Mouse (Mus musculus): ENCODE measurements around the gene Sel1l3. TPM values are rescaled to one million over a fixed set of nuclear protein-coding genes. Genes with fewer than 3 reads are reported as not detected.
A peak's percentile ranks its signal among the peaks of the same experiment; 100 is the strongest.

The Sel1l3 gene
- polyA plus RNA-seq, 1 experiment from 2014 or later, result 1.5 TPM

DNA sequence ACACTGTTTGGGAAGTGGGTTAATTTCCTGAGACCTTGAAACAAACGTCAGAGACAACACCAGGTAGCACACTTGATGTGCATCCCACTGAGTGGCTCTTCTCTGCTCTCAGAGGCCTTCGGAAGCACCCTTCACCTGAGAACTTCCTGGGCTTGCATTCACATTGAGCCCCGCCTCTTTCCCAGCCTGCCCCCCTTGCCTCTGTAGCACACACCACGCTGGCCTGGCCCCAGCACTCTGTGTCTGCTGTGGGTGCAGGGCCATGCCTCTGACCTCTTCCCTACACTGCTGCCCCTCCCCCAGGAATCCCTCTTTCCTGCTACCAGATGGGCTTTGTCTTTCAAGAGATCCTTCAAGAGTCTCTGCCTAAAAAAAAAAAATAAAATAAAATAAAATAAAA lies 21.8 kb upstream of the Sel1l3 start:
- no peak overlapping the region for H3K4me2 ChIP-seq (ENCODE audit: low read depth, severe bottlenecking)
- H3K9me3 ChIP-seq (ENCODE audit: control insufficient read depth, low read length), result no peaks in the 10 kb centered on the region
- H3K4me3 ChIP-seq (ENCODE audit: low read depth, low read length), result no peak overlapping the region
- H3K36me3 ChIP-seq (ENCODE audit: control insufficient read depth, insufficient read depth, low read length), result no peaks in the 10 kb centered on the region
- H3K4me1 ChIP-seq (ENCODE audit: control insufficient read depth, insufficient read depth, low read length), result 0 out of 2 replicates have a peak, but pooled peaks cover 2% of the 10 kb centered on the region
- ATAC-seq (ENCODE audit: insufficient number of reproducible peaks, low FRiP score, low TSS enrichment, low read depth), result 0 out of 2 replicates have a peak, but pooled peaks have one; percentile 60
- DNase-seq (ENCODE audit: low spot score), result peak; percentile 57
- no peak overlapping the region for H3K27ac ChIP-seq (replicated peaks; ENCODE audit: low read depth, low read length)
- 8% methylated on average over 4 of the region's 4 CpGs for WGBS
- H3K27me3 ChIP-seq (ENCODE audit: control insufficient read depth, insufficient read depth, low read length), result no peaks in the 10 kb centered on the region
- H3K9ac ChIP-seq (ENCODE audit: low read length), result no peak overlapping the region

DNA sequence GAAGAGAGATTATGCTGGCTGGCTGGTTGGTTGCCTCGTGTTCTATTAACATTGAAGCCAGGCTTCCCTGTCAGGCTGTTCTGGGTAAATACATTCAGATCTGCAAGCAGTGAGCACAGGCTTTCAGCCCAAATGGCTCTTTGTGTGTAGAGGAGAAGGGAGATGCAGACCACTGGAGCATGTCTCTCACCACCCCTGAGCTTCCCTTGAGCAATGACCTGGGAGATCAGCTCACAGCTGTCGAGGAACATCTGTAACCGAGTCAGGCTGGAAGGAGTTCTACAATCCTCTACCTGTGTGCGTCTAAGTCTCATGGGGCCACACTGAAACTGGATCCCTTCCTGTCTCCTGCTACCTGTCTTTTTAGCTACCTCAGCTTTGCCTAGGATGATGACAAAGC lies 16.8 kb upstream of the Sel1l3 start:
- 77% methylated on average over 4 of the region's 4 CpGs for WGBS
- Histone ChIP-seq H3K9me3 (ENCODE audit: control insufficient read depth, low read length) (no peaks in the 10 kb centered on the region), H3K4me1 (ENCODE audit: control insufficient read depth, insufficient read depth, low read length) (0 out of 2 replicates have a peak, but pooled peaks cover under 1% of the 10 kb centered on the region), H3K4me2 (ENCODE audit: low read depth, severe bottlenecking) (no peak overlapping the region), H3K36me3 (ENCODE audit: control insufficient read depth, insufficient read depth, low read length) (no peaks in the 10 kb centered on the region), H3K27ac (replicated peaks; ENCODE audit: low read depth, low read length) (no peak overlapping the region), H3K9ac (ENCODE audit: low read length) (no peak overlapping the region), H3K4me3 (ENCODE audit: low read depth, low read length) (no peak overlapping the region), H3K27me3 (ENCODE audit: control insufficient read depth, insufficient read depth, low read length) (no peaks in the 10 kb centered on the region)
- DNase-seq (ENCODE audit: low spot score) (no peak), ATAC-seq (ENCODE audit: insufficient number of reproducible peaks, low FRiP score, low TSS enrichment, low read depth) (no peak)

DNA sequence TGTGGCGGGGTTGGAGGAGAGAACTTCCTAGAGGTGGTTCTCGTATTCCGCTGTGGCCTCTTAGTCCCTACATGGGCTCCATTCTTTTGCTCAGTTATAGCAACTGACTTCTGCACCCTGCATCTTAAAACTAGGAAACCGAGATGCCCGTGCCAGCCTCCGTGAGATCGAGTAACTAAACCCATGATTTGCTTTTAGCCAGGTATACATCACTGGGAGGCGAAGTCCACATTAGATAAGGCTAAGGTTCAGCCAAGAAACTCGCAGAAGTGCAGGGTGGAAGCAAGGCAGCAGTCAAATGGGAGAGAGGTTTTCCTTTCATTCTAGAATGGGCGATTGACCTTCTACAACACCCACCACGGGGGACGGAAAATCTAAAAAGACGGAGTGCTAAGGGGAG lies 11.7 kb upstream of the Sel1l3 start:
- Histone ChIP-seq H3K27me3 (ENCODE audit: control insufficient read depth, insufficient read depth, low read length) (no peaks in the 10 kb centered on the region), H3K9me3 (ENCODE audit: control insufficient read depth, low read length) (no peaks in the 10 kb centered on the region), H3K4me2 (ENCODE audit: low read depth, severe bottlenecking) (no peak overlapping the region), H3K27ac (replicated peaks; ENCODE audit: low read depth, low read length) (no peak overlapping the region), H3K4me1 (ENCODE audit: control insufficient read depth, insufficient read depth, low read length) (no peaks in the 10 kb centered on the region), H3K9ac (ENCODE audit: low read length) (no peak overlapping the region), H3K36me3 (ENCODE audit: control insufficient read depth, insufficient read depth, low read length) (no peaks in the 10 kb centered on the region), H3K4me3 (ENCODE audit: low read depth, low read length) (no peak overlapping the region)
- DNase-seq (ENCODE audit: low spot score) (no peak), ATAC-seq (ENCODE audit: insufficient number of reproducible peaks, low FRiP score, low TSS enrichment, low read depth) (no peak)
- 89% methylated on average over 13 of the region's 13 CpGs for WGBS

DNA sequence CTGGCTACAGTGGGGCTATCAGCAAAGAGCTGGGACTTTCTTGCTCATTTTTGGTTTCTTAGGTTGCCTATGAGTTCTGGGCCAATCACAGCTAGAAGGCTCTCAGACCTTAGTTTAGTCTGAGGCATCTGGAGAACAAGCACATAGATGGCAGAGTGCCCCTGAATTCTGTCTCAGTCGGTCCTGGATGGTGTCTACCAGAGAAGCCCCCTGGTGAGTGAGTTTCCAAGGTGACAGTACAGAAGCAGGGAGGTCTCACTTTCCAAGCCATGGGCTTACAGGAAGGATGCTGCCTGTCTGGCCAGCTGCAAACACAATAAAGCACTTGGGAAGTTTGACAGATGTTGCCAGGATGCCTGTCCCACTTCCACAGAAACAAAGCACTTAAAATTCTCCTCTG lies 1.1 kb upstream of the Sel1l3 start:
- no peak overlapping the region for H3K27ac ChIP-seq (replicated peaks; ENCODE audit: low read depth, low read length)
- H3K27me3 ChIP-seq (ENCODE audit: control insufficient read depth, insufficient read depth, low read length), result peaks cover 24% of the 10 kb centered on the region
- no peaks in the 10 kb centered on the region for H3K9me3 ChIP-seq (ENCODE audit: control insufficient read depth, low read length)
- no peak overlapping the region for H3K9ac ChIP-seq (ENCODE audit: low read length)
- H3K4me3 ChIP-seq (ENCODE audit: low read depth, low read length), result no peak overlapping the region
- ATAC-seq (ENCODE audit: insufficient number of reproducible peaks, low FRiP score, low TSS enrichment, low read depth) (no peak), DNase-seq (ENCODE audit: low spot score) (no peak)
- 0% methylated on average over 1 of the region's 1 CpGs for WGBS
- no peaks in the 10 kb centered on the region for H3K36me3 ChIP-seq (ENCODE audit: control insufficient read depth, insufficient read depth, low read length)
- H3K4me1 ChIP-seq (ENCODE audit: control insufficient read depth, insufficient read depth, low read length), result no peaks in the 10 kb centered on the region
- no peak overlapping the region for H3K4me2 ChIP-seq (ENCODE audit: low read depth, severe bottlenecking)

DNA sequence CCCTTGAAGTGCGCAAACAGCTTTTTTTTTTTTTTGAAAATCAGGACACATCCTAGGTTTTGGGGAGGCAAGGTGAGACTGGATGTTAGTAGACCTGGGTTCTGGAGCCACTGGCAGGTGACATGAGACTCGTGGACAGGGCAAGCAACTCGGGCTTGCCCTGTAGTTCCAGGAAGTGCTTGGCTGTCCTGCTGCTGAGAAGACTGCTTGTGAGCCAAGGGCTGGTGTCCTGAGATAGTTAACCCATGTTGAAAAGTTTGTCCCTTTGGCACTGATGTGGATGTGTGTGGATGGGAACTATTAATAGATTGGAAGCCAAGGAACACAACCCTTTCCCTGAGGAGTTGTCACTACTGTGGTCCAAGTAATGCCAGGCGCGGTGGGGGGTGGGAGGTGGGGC lies 635 bp upstream of the Sel1l3 start:
- peak; percentile 27 for DNase-seq (ENCODE audit: low spot score)
- Histone ChIP-seq H3K4me1 (ENCODE audit: control insufficient read depth, insufficient read depth, low read length) (no peaks in the 10 kb centered on the region), H3K27me3 (ENCODE audit: control insufficient read depth, insufficient read depth, low read length) (peaks cover 24% of the 10 kb centered on the region), H3K9me3 (ENCODE audit: control insufficient read depth, low read length) (no peaks in the 10 kb centered on the region), H3K36me3 (ENCODE audit: control insufficient read depth, insufficient read depth, low read length) (no peaks in the 10 kb centered on the region), H3K27ac (replicated peaks; ENCODE audit: low read depth, low read length) (no peak overlapping the region), H3K9ac (ENCODE audit: low read length) (no peak overlapping the region), H3K4me3 (ENCODE audit: low read depth, low read length) (no peak overlapping the region; the same call in 1 of the 2 replicates), H3K4me2 (ENCODE audit: low read depth, severe bottlenecking) (peak overlapping the region; percentile 95; the same call in 1 of the 2 replicates)
- 18% methylated on average over 5 of the region's 5 CpGs for WGBS
- no peak for ATAC-seq (ENCODE audit: insufficient number of reproducible peaks, low FRiP score, low TSS enrichment, low read depth)

DNA sequence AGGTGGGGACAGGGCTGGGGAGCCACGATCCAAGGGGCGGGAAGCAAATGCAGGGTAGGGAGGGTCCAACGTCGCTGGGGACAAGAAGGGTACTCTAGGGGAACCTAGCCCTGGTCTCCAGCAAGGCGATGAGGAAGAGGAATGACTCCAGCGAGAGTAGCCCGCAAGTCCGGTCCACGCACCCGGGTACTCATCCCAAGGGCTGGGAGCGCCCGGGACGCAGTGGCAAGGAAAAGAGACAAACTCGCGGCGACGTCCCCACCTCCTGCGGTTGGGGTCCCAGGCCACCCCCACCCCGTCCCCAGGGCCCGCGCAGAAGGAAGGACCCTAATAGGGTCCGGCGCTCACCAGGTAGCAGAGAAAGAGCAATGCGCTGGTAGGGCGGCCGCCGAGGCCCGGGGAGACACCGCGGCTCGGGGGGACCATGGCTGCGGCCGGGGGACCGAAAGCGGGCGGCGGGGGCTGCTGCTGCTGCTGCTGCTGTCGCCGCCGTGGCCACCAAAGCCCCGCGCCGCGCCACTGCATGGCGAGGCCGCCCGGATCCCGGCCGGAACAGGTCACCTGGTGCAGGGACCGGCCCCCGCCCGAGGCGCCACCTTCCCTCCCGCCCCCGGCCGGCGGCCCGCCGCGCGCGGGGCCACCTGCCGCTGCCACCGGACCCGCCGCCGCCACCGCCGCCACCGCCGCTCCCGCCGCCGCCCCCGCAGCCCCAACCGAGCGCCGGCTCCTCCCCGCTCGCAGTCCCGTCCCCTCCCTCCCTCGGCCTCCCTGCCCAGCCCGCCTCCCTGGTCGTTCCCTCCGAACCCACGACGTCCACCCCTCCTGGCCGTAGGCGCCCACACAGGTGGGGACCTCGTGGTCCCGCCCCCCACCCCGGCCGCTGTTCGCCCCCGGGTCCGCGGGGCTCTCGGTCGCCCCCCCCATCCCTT lies 681 bp downstream of the Sel1l3 start:
- peak; percentile 27; the same call in 1 of the 2 replicates for ATAC-seq (ENCODE audit: insufficient number of reproducible peaks, low FRiP score, low TSS enrichment, low read depth)
- WGBS, result 1% methylated on average over 45 of the region's 99 CpGs

DNA sequence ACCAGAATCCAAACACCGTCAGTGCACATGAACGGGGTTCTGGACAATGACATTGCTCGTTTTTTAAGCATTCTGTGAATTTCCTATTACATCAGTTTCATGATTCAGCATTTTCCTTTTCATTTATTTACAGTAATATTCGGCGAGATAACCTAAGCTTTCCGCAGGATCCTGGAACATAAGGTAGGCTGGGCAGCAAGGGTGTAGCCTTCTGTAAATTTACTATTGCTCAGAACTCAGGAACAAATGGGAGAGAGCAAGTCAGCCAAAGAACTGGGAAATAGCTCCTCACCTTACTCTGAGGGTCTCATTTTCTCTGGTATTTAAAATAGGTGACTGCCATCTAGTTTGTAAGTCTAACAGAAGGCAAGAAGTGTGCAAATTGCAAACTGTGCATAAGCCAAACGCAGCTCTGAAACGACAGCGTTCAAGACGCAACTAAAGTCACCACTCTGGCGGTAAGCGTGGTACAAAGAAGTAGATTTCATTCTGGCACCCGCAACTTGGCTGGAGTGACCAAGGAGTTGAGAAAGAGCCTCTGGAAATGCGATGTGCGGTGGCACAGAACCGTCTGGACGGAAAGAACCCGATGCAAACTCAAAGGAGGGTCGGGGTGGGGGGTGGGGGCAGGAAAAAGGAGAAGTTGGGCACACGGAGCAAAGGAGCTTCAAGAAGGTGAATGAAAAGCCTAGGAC lies 1.5 kb downstream of the Sel1l3 start:
- Histone ChIP-seq H3K4me1 (ENCODE audit: control insufficient read depth, insufficient read depth, low read length) (no peaks in the 10 kb centered on the region), H3K4me3 (ENCODE audit: low read depth, low read length) (peak overlapping the region; percentile 50), H3K4me2 (ENCODE audit: low read depth, severe bottlenecking) (peak overlapping the region; percentile 95), H3K9me3 (ENCODE audit: control insufficient read depth, low read length) (no peaks in the 10 kb centered on the region), H3K9ac (ENCODE audit: low read length) (no peak overlapping the region), H3K27me3 (ENCODE audit: control insufficient read depth, insufficient read depth, low read length) (peaks cover 24% of the 10 kb centered on the region), H3K27ac (replicated peaks; ENCODE audit: low read depth, low read length) (no peak overlapping the region), H3K36me3 (ENCODE audit: control insufficient read depth, insufficient read depth, low read length) (no peaks in the 10 kb centered on the region)
- no peak for ATAC-seq (ENCODE audit: insufficient number of reproducible peaks, low FRiP score, low TSS enrichment, low read depth)
- DNase-seq (ENCODE audit: low spot score), result peak; percentile 26
- 21% methylated on average over 20 of the region's 20 CpGs for WGBS

More for the DNA sequence above, 681 bp downstream of the Sel1l3 start:
- Histone ChIP-seq H3K4me2 (ENCODE audit: low read depth, severe bottlenecking) (peak overlapping the region; percentile 95), H3K4me3 (ENCODE audit: low read depth, low read length) (peak overlapping the region; percentile 50), H3K4me1 (ENCODE audit: control insufficient read depth, insufficient read depth, low read length) (no peaks in the 10 kb centered on the region), H3K27me3 (ENCODE audit: control insufficient read depth, insufficient read depth, low read length) (peaks cover 24% of the 10 kb centered on the region), H3K9me3 (ENCODE audit: control insufficient read depth, low read length) (no peaks in the 10 kb centered on the region), H3K36me3 (ENCODE audit: control insufficient read depth, insufficient read depth, low read length) (no peaks in the 10 kb centered on the region), H3K27ac (replicated peaks; ENCODE audit: low read depth, low read length) (no peak overlapping the region), H3K9ac (ENCODE audit: low read length) (peak overlapping the region; percentile 53)
- DNase-seq (ENCODE audit: low spot score), result peak; percentile 54

DNA sequence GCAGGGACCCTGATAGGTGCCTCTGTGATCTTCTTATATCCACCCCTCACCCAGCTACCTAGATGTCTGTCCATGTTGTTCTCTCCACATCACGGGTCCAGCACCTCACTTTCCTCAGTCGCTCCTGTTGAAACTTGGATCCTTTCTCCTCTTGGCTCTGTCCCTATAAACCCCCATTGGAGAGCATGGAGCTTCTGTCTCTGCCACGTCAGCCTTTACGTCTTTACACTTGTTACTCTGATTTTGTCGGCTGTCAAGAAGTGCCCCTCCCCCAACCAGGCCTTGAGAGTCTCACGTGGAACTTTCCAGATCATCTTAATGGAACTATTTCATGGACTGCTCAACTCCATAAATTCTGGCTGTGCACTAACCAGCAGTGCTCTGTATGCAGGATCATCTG lies 2.5 kb downstream of the Sel1l3 start:
- no peak for ATAC-seq (ENCODE audit: insufficient number of reproducible peaks, low FRiP score, low TSS enrichment, low read depth)
- no peak for DNase-seq (ENCODE audit: low spot score)
- no peaks in the 10 kb centered on the region for H3K9me3 ChIP-seq (ENCODE audit: control insufficient read depth, low read length)
- H3K27me3 ChIP-seq (ENCODE audit: control insufficient read depth, insufficient read depth, low read length), result peaks cover 24% of the 10 kb centered on the region
- no peak overlapping the region for H3K27ac ChIP-seq (replicated peaks; ENCODE audit: low read depth, low read length)
- no peak overlapping the region for H3K9ac ChIP-seq (ENCODE audit: low read length)
- no peak overlapping the region for H3K4me2 ChIP-seq (ENCODE audit: low read depth, severe bottlenecking)
- no peaks in the 10 kb centered on the region for H3K4me1 ChIP-seq (ENCODE audit: control insufficient read depth, insufficient read depth, low read length)
- H3K36me3 ChIP-seq (ENCODE audit: control insufficient read depth, insufficient read depth, low read length), result no peaks in the 10 kb centered on the region
- H3K4me3 ChIP-seq (ENCODE audit: low read depth, low read length), result no peak overlapping the region
- WGBS, result 67% methylated on average over 6 of the region's 6 CpGs
